Mouse (Mus musculus): ENCODE data around the gene Plac8. TPM values are rescaled to one million over a fixed set of nuclear protein-coding genes. Genes with fewer than 3 reads are reported as not detected.

Plac8 gene
- polyA plus RNA-seq, 1 experiment from 2014 or later, result 169 TPM

DNA sequence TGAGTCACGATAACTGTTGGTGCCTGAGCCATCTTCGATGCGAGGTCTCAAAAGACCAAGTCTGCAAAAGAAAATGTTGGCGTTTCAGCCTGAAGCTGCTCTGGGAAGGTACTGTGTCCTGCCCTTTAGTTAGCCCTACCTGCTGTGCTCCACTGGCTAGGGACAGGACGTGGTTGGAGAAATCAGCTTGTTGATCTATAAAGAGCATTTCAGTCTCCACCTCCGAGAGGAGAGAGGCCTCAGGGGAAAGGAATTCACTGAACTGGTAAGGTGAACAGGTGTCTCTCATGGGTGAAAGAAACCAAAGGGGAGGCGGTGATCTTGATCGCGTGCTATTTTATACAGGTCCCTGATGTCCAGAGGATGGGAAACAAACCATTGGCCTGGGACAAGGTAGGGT, 9.3 kb downstream of the Plac8 start:
- H3K36me3 ChIP-seq (ENCODE audit: insufficient read depth, low read length), result no peaks in the 10 kb centered on the region
- H3K4me3 ChIP-seq (replicated peaks; ENCODE audit: low read depth, low read length), result no peak overlapping the region
- 0 out of 2 replicates have a peak overlapping the region, but pooled peaks have one; percentile 9 for H3K27ac ChIP-seq
- no peaks in the 10 kb centered on the region for H3K9me3 ChIP-seq (replicated peaks; ENCODE audit: low read length)
- ATAC-seq (replicated peaks; ENCODE audit: low FRiP score, low read depth) (no peak), DNase-seq (ENCODE audit: low spot score) (no peak)
- H3K9ac ChIP-seq (ENCODE audit: low read depth, low read length), result no peak overlapping the region
- no peaks in the 10 kb centered on the region for H3K27me3 ChIP-seq (ENCODE audit: insufficient read depth, low read length)
- 55% methylated on average over 9 of the region's 9 CpGs for WGBS
- H3K4me2 ChIP-seq (ENCODE audit: low read length), result peak overlapping the region; percentile 14; the same call in 1 of the 2 replicates
- peaks cover 10% of the 10 kb centered on the region for H3K4me1 ChIP-seq (replicated peaks; ENCODE audit: insufficient read depth, low read length)
- no peak for TF ChIP-seq CTCF (IDR thresholded peaks at IDR 0.05; ENCODE audit: low read depth)

DNA sequence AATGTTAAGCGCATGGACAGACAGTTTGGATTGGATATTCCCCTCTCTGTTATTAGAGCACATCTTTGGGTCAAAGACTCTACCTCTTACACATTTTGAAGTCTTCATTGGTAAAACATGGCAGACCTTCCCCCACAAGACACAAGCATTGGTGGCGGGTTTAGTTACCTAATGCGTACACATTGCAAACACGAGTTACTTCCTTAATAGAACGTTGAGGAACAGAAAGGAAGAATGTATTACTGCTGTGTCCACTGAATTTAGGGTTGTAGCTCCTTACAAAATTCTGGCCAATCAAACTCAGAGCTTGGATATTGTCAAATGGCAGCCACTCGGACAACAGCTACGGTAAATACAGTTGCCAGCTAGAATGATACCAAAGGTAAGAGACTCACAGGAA, 12.7 kb downstream of the Plac8 start:
- no peak for TF ChIP-seq CTCF (IDR thresholded peaks at IDR 0.05; ENCODE audit: low read depth)

DNA sequence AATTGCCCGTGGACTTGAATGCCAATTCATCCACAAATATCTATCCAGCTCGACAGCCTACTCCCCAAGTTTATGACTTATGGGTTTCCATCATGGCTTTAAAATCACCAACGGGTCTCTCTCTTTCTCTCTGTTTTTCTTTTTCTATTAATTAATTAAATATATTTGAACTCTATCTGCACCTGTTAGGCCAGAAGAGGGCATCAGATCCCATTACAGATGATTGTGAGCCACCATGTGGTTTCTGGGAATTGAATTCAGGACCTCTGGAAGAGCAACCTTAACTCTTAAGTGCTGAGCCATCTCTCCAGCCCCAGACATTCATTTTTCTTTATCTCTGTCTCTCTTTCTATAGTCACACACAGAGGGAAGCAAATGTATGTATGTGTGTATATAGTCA, 13.3 kb downstream of the Plac8 start:
- Histone ChIP-seq H3K27ac (no peak overlapping the region), H3K4me1 (replicated peaks; ENCODE audit: insufficient read depth, low read length) (no peaks in the 10 kb centered on the region; the same call in 1 of the 2 replicates), H3K9ac (ENCODE audit: low read depth, low read length) (no peak overlapping the region), H3K4me3 (replicated peaks; ENCODE audit: low read depth, low read length) (no peak overlapping the region), H3K9me3 (replicated peaks; ENCODE audit: low read length) (no peaks in the 10 kb centered on the region), H3K36me3 (ENCODE audit: insufficient read depth, low read length) (no peaks in the 10 kb centered on the region), H3K27me3 (ENCODE audit: insufficient read depth, low read length) (no peaks in the 10 kb centered on the region), H3K4me2 (ENCODE audit: low read length) (no peak overlapping the region)
- ATAC-seq (replicated peaks; ENCODE audit: low FRiP score, low read depth), result no peak
- TF ChIP-seq CTCF (IDR thresholded peaks at IDR 0.05; ENCODE audit: low read depth), result peak; percentile 40
- 74% methylated on average over 3 of the region's 3 CpGs for WGBS
- no peak for DNase-seq (ENCODE audit: low spot score)

More for the DNA sequence above, 12.7 kb downstream of the Plac8 start:
- DNase-seq (ENCODE audit: low spot score), result no peak
- H3K9me3 ChIP-seq (replicated peaks; ENCODE audit: low read length), result no peaks in the 10 kb centered on the region
- H3K36me3 ChIP-seq (ENCODE audit: insufficient read depth, low read length), result no peaks in the 10 kb centered on the region
- H3K4me3 ChIP-seq (replicated peaks; ENCODE audit: low read depth, low read length), result no peak overlapping the region
- no peak for ATAC-seq (replicated peaks; ENCODE audit: low FRiP score, low read depth)
- no peak overlapping the region for H3K9ac ChIP-seq (ENCODE audit: low read depth, low read length)
- no peaks in the 10 kb centered on the region; the same call in 1 of the 2 replicates for H3K4me1 ChIP-seq (replicated peaks; ENCODE audit: insufficient read depth, low read length)
- no peaks in the 10 kb centered on the region for H3K27me3 ChIP-seq (ENCODE audit: insufficient read depth, low read length)
- H3K4me2 ChIP-seq (ENCODE audit: low read length), result no peak overlapping the region
- H3K27ac ChIP-seq, result no peak overlapping the region
- 96% methylated on average over 7 of the region's 7 CpGs for WGBS

DNA sequence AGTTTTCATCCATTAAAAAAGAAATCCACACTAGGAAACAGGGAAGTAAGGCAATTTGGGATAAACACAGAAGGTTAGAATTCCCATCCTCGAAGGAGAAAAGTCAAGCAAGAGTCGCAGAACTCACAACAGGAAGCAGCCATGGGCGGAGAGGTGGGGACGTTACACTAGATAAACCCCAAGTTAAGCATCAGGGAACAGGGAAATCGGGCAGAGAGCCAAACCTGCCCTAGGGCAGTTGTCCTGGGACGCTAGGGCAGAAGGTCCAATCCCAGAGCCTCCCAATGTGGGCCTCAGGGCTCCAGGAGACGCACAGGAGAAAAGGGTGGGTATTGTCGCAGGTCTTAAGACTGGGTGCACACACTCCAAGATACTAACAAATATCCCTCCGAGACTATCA, 14.5 kb downstream of the Plac8 start:
- no peak overlapping the region for H3K4me3 ChIP-seq (replicated peaks; ENCODE audit: low read depth, low read length)
- TF ChIP-seq CTCF (IDR thresholded peaks at IDR 0.05; ENCODE audit: low read depth), result no peak
- H3K9ac ChIP-seq (ENCODE audit: low read depth, low read length), result no peak overlapping the region
- no peaks in the 10 kb centered on the region; the same call in 1 of the 2 replicates for H3K4me1 ChIP-seq (replicated peaks; ENCODE audit: insufficient read depth, low read length)
- H3K36me3 ChIP-seq (ENCODE audit: insufficient read depth, low read length), result no peaks in the 10 kb centered on the region
- no peak overlapping the region for H3K27ac ChIP-seq
- H3K9me3 ChIP-seq (replicated peaks; ENCODE audit: low read length), result no peaks in the 10 kb centered on the region
- no peak overlapping the region for H3K4me2 ChIP-seq (ENCODE audit: low read length)
- WGBS, result 35% methylated on average over 9 of the region's 9 CpGs
- no peaks in the 10 kb centered on the region for H3K27me3 ChIP-seq (ENCODE audit: insufficient read depth, low read length)
- ATAC-seq (replicated peaks; ENCODE audit: low FRiP score, low read depth) (no peak), DNase-seq (ENCODE audit: low spot score) (peak; percentile 51)

DNA sequence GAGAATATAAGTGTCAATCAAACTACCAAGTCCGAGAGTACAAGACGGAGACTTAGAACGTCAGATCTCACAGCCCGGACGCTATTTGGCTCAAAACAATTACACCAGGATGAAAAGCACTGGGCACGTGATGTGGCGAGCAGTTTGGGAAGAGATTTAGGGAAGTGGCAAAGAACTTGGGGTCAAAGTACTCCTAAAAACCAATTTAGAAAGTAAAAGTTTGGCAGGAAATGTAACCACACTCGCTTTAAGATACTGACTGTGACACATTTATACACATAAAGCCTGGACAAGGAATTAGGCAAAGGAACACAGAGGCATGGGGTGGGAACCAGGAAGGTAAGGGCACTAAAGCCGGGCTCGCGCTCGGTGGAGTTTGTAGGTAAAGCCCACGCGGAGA, 15.0 kb downstream of the Plac8 start:
- Histone ChIP-seq H3K4me3 (replicated peaks; ENCODE audit: low read depth, low read length) (no peak overlapping the region), H3K4me1 (replicated peaks; ENCODE audit: insufficient read depth, low read length) (no peaks in the 10 kb centered on the region; the same call in 1 of the 2 replicates), H3K9me3 (replicated peaks; ENCODE audit: low read length) (no peaks in the 10 kb centered on the region), H3K27ac (no peak overlapping the region), H3K27me3 (ENCODE audit: insufficient read depth, low read length) (no peaks in the 10 kb centered on the region), H3K9ac (ENCODE audit: low read depth, low read length) (no peak overlapping the region), H3K4me2 (ENCODE audit: low read length) (no peak overlapping the region), H3K36me3 (ENCODE audit: insufficient read depth, low read length) (no peaks in the 10 kb centered on the region)
- no peak for DNase-seq (ENCODE audit: low spot score)
- ATAC-seq (replicated peaks; ENCODE audit: low FRiP score, low read depth), result no peak
- TF ChIP-seq CTCF (IDR thresholded peaks at IDR 0.05; ENCODE audit: low read depth), result no peak
- WGBS, result 61% methylated on average over 14 of the region's 14 CpGs

DNA sequence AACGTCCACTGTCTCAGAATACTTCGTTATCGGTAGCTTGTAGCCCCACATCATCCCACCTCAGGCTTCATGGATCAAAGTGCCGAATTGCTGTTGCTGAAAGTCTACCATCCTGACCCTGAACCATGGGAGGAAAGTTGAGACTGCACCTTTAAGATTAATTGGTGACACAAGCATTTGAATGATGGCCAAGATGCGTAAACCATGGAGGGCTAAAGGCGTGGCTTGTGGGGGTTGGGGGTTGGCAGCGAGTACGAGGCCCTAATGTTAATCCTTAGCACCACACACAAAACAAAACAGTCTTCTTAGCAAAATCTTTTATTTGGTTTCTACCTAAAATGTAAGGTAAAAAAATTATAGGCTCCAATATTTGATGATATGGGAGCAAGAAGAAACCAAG, 18.6 kb downstream of the Plac8 start:
- no peak overlapping the region for H3K4me3 ChIP-seq (replicated peaks; ENCODE audit: low read depth, low read length)
- no peak overlapping the region for H3K27ac ChIP-seq
- ATAC-seq (replicated peaks; ENCODE audit: low FRiP score, low read depth), result no peak
- WGBS, result 21% methylated on average over 8 of the region's 8 CpGs
- H3K27me3 ChIP-seq (ENCODE audit: insufficient read depth, low read length), result no peaks in the 10 kb centered on the region
- H3K9me3 ChIP-seq (replicated peaks; ENCODE audit: low read length), result no peaks in the 10 kb centered on the region
- DNase-seq (ENCODE audit: low spot score), result no peak
- H3K4me2 ChIP-seq (ENCODE audit: low read length), result no peak overlapping the region
- no peaks in the 10 kb centered on the region; the same call in 1 of the 2 replicates for H3K4me1 ChIP-seq (replicated peaks; ENCODE audit: insufficient read depth, low read length)
- peaks cover 7% of the 10 kb centered on the region; the same call in 1 of the 2 replicates for H3K36me3 ChIP-seq (ENCODE audit: insufficient read depth, low read length)
- no peak overlapping the region for H3K9ac ChIP-seq (ENCODE audit: low read depth, low read length)
- no peak for TF ChIP-seq CTCF (IDR thresholded peaks at IDR 0.05; ENCODE audit: low read depth)

DNA sequence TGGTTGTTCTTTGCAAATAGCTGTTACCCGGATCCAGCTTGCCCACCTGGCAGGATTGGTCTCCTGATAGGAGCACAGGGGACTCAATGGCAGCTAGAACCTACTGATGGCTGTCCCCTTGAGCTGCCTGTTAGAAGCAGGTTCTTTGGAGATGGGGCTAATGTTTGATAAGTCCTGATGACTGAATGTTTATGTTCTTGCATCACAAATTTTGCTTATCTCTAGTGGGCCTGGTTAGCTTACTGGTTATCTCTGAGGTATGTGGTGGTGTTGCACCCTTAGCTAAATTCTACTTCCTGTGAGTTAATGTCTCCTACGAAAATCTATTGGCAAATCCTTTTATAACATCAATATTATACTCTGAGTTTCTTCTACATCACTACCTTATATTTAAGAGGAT, 20.1 kb downstream of the Plac8 start:
- ATAC-seq (replicated peaks; ENCODE audit: low FRiP score, low read depth), result no peak

More for the DNA sequence above, 20.1 kb downstream of the Plac8 start:
- Histone ChIP-seq H3K27ac (no peak overlapping the region), H3K9ac (ENCODE audit: low read depth, low read length) (no peak overlapping the region), H3K4me3 (replicated peaks; ENCODE audit: low read depth, low read length) (no peak overlapping the region), H3K4me2 (ENCODE audit: low read length) (no peak overlapping the region), H3K36me3 (ENCODE audit: insufficient read depth, low read length) (peaks cover 19% of the 10 kb centered on the region; the same call in 1 of the 2 replicates), H3K4me1 (replicated peaks; ENCODE audit: insufficient read depth, low read length) (no peaks in the 10 kb centered on the region), H3K9me3 (replicated peaks; ENCODE audit: low read length) (no peaks in the 10 kb centered on the region), H3K27me3 (ENCODE audit: insufficient read depth, low read length) (no peaks in the 10 kb centered on the region)
- no peak for DNase-seq (ENCODE audit: low spot score)
- 78% methylated on average over 2 of the region's 2 CpGs for WGBS
- no peak for TF ChIP-seq CTCF (IDR thresholded peaks at IDR 0.05; ENCODE audit: low read depth)
